Mouse (Mus musculus) liver, embryonic 14.5 days (tissue): Measurements from ENCODE around the gene Nr3c2. TPM values are rescaled to one million over a fixed set of nuclear protein-coding genes. Genes with fewer than 3 reads are reported as not detected.

Experiments used
- ATAC-seq: fragments of 200-750 bp; cut with Nextera tagmentation; 2 replicates; pipeline ENCODE4 v1.8.0; 2017; ENCODE audit warnings: moderate number of reproducible peaks, mild to moderate bottlenecking, moderate library complexity; ENCODE audit not compliant: insufficient read depth
- DNase-seq, 3 experiments: peaks; one replicate each; pipeline ENCODE4 v3.0.0-alpha.2; 2012 to 2013; ENCODE audit warnings: low read depth in 3 of 3, low spot score in 3 of 3
- H3K27ac ChIP-seq: fragments of 300-500 bp; sonication (generic); 2 replicates; pipeline ENCODE4 v1.5.1; 2014; ENCODE audit warnings: moderate library complexity, mild to moderate bottlenecking, control low read depth, inconsistent platforms
- H3K27me3 ChIP-seq: fragments of 300-500 bp; sonication (generic); 2 replicates; pipeline ENCODE4 v1.6.1; 2014; ENCODE audit warnings: mild to moderate bottlenecking, low read length, moderate library complexity; ENCODE audit not compliant: control insufficient read depth, insufficient read depth
- H3K36me3 ChIP-seq: fragments of 300-500 bp; sonication (generic); replicated peaks from 2 replicates; pipeline ENCODE4 v1.6.1; 2014; ENCODE audit warnings: low read depth; ENCODE audit not compliant: control insufficient read depth, insufficient read depth
- H3K4me1 ChIP-seq, 2 experiments: fragments of 200-500 bp in 1 of 2; fragments of 300-500 bp in 1 of 2; sonication (generic) in 1 of 2; replicated peaks; 2 replicates each; pipeline ENCODE4 v1.6.1; 2012 to 2014; ENCODE audit warnings: antibody characterized with exemption in 1 of 2, inconsistent platforms in 1 of 2, low read length in 1 of 2; ENCODE audit not compliant: control insufficient read depth in 2 of 2, insufficient read depth in 2 of 2
- H3K4me2 ChIP-seq: fragments of 300-500 bp; sonication (generic); 2 replicates; pipeline ENCODE4 v1.6.1; 2014; ENCODE audit warnings: low read depth, mild to moderate bottlenecking, control low read depth, moderate library complexity
- H3K4me3 ChIP-seq, 2 experiments: fragments of 200-500 bp in 1 of 2; fragments of 300-500 bp in 1 of 2; sonication (generic) in 1 of 2; 2 replicates each; pipeline ENCODE4 v1.5.1; 2012 to 2014; ENCODE audit warnings: low read depth in 2 of 2, low read length in 2 of 2, mild to moderate bottlenecking in 2 of 2, control low read depth in 1 of 2, inconsistent platforms in 1 of 2, moderate library complexity in 1 of 2; ENCODE audit not compliant: insufficient read depth in 1 of 2
- H3K9ac ChIP-seq: fragments of 300-500 bp; sonication (generic); replicated peaks from 2 replicates; pipeline ENCODE4 v1.6.1; 2014; ENCODE audit warnings: mild to moderate bottlenecking, control low read depth, moderate library complexity
- H3K9me3 ChIP-seq: fragments of 300-500 bp; sonication (generic); 2 replicates; pipeline ENCODE4 v1.6.1; 2016; ENCODE audit warnings: low read length, mixed read lengths; ENCODE audit not compliant: control insufficient read depth
- CTCF ChIP-seq: IDR thresholded peaks from 2 replicates; pipeline ENCODE4 v1.5.1; 2016; ENCODE audit warnings: antibody characterized with exemption, low read depth, control low read depth
- EP300 ChIP-seq: IDR thresholded peaks from 2 replicates; pipeline ENCODE4 v1.6.1; 2016; ENCODE audit warnings: antibody characterized with exemption, low read depth
- WGBS: fragments of 180-500 bp; shearing (Covaris S2); extraction: QIAGEN DNeasy Blood & Tissue Kit; methylation state at CpG from one replicate; pipeline ENCODE4 v1.1.7; 2014; ENCODE audit not compliant: insufficient replicate concordance; 5-methylcytosine and 5-hydroxymethylcytosine counted together
- polyA plus RNA-seq, 2 experiments: library from polyadenylated mRNA; depleted of rRNA in 1 of 2; stranded (reverse) in 1 of 2; unstranded in 1 of 2; fragments of >200 nt; fragmentation: Nextera tagmentation in 1 of 2; extraction: Ambion mirVana in 1 of 2; gene quantifications; 2 replicates each; pipeline versions ENCODE4 v1.2.1 to v1.2.3; 2012 to 2014

The Nr3c2 gene
- polyA plus RNA-seq, 2 experiments, result 0.30 to 0.99 TPM

- no peak for ATAC-seq
- Histone ChIP-seq H3K9ac (no peak overlapping the region), H3K4me2 (no peak overlapping the region), H3K36me3 (no peaks in the 10 kb centered on the region), H3K27me3 (no peaks in the 10 kb centered on the region), H3K27ac (no peak overlapping the region), H3K4me1 (no peaks in the 10 kb centered on the region), H3K9me3 (no peaks in the 10 kb centered on the region), H3K4me3 (no peak overlapping the region)
- WGBS, result 55% methylated on average over 4 of the region's 4 CpGs
- TF ChIP-seq CTCF (no peak), EP300 (no peak)
- DNase-seq, result no peak
Observed at GRCm38 (mm10) chr8:77175471-77175870, 276.2 kb downstream of the Nr3c2 start.

- H3K4me3 ChIP-seq, result no peak overlapping the region
- H3K36me3 ChIP-seq, result no peaks in the 10 kb centered on the region
- no peaks in the 10 kb centered on the region for H3K4me1 ChIP-seq
- no peak for ATAC-seq
- H3K27ac ChIP-seq, result no peak overlapping the region
- no peaks in the 10 kb centered on the region for H3K9me3 ChIP-seq
- WGBS, result 65% methylated on average over 4 of the region's 4 CpGs
- DNase-seq, result no peak
- no peak for TF ChIP-seq EP300
- no peak for TF ChIP-seq CTCF
- no peak overlapping the region for H3K9ac ChIP-seq
- H3K27me3 ChIP-seq, result no peaks in the 10 kb centered on the region
- H3K4me2 ChIP-seq, result no peak overlapping the region
Observed at GRCm38 (mm10) chr8:77176343-77176742, 277.1 kb downstream of the Nr3c2 start.

- no peaks in the 10 kb centered on the region for H3K36me3 ChIP-seq
- no peak for DNase-seq
- no peak overlapping the region for H3K4me2 ChIP-seq
- 76% methylated on average over 28 of the region's 28 CpGs for WGBS
- no peak overlapping the region for H3K27ac ChIP-seq
- TF ChIP-seq EP300, result no peak
- no peak for TF ChIP-seq CTCF
- no peak for ATAC-seq
- no peaks in the 10 kb centered on the region for H3K9me3 ChIP-seq
- no peak overlapping the region for H3K9ac ChIP-seq
- H3K27me3 ChIP-seq, result no peaks in the 10 kb centered on the region
- no peak overlapping the region for H3K4me3 ChIP-seq
- H3K4me1 ChIP-seq, result no peaks in the 10 kb centered on the region
Observed at GRCm38 (mm10) chr8:77185816-77186215, 286.6 kb downstream of the Nr3c2 start.

- Histone ChIP-seq H3K36me3 (no peaks in the 10 kb centered on the region), H3K27me3 (no peaks in the 10 kb centered on the region), H3K4me1 (no peaks in the 10 kb centered on the region), H3K9me3 (no peaks in the 10 kb centered on the region), H3K4me3 (no peak overlapping the region), H3K4me2 (no peak overlapping the region), H3K9ac (no peak overlapping the region), H3K27ac (no peak overlapping the region)
- DNase-seq, result no peak
- WGBS, result 77% methylated on average over 9 of the region's 9 CpGs
- TF ChIP-seq CTCF, result no peak
- TF ChIP-seq EP300, result no peak
- no peak for ATAC-seq
Observed at GRCm38 (mm10) chr8:77186914-77187536, 287.8 kb downstream of the Nr3c2 start.

GRCm38 (mm10) chr8:77187748-77188147 lies 288.5 kb downstream of the Nr3c2 start:
- no peak for TF ChIP-seq CTCF
- TF ChIP-seq EP300, result no peak
- no peaks in the 10 kb centered on the region for H3K4me1 ChIP-seq
- H3K27me3 ChIP-seq, result no peaks in the 10 kb centered on the region
- DNase-seq (no peak), ATAC-seq (no peak)
- no peak overlapping the region for H3K4me3 ChIP-seq
- no peak overlapping the region for H3K9ac ChIP-seq
- H3K4me2 ChIP-seq, result no peak overlapping the region
- H3K27ac ChIP-seq, result no peak overlapping the region
- 73% methylated on average over 9 of the region's 9 CpGs for WGBS
- no peaks in the 10 kb centered on the region for H3K36me3 ChIP-seq
- H3K9me3 ChIP-seq, result no peaks in the 10 kb centered on the region
